Mouse (Mus musculus) forebrain, embryonic 13.5 days (tissue): ENCODE data around the gene Ccdc113. TPM values are rescaled to one million over a fixed set of nuclear protein-coding genes. Genes with fewer than 3 reads are reported as not detected.

Source experiments
- ATAC-seq: fragments of 200-750 bp; cut with Nextera tagmentation; 2 replicates; pipeline ENCODE4 v1.8.0; 2017
- H3K27ac ChIP-seq: fragments of 300-500 bp; sonication (generic); 2 replicates; pipeline ENCODE4 v1.5.1; 2015; ENCODE audit warnings: inconsistent platforms, mild to moderate bottlenecking, moderate library complexity
- H3K27me3 ChIP-seq: fragments of 300-500 bp; sonication (generic); 2 replicates; pipeline ENCODE4 v1.6.1; 2015; ENCODE audit warnings: mild to moderate bottlenecking, inconsistent platforms
- H3K36me3 ChIP-seq: fragments of 300-500 bp; sonication (generic); 2 replicates; pipeline ENCODE4 v1.6.1; 2015; ENCODE audit warnings: mild to moderate bottlenecking, inconsistent platforms; ENCODE audit not compliant: poor library complexity, severe bottlenecking
- H3K4me1 ChIP-seq: fragments of 300-500 bp; sonication (generic); 2 replicates; pipeline ENCODE4 v1.6.1; 2015; ENCODE audit warnings: inconsistent platforms
- H3K4me2 ChIP-seq: fragments of 300-500 bp; sonication (generic); 2 replicates; pipeline ENCODE4 v1.6.1; 2015; ENCODE audit warnings: inconsistent platforms, mild to moderate bottlenecking, moderate library complexity
- H3K4me3 ChIP-seq: fragments of 300-500 bp; sonication (generic); 2 replicates; pipeline ENCODE4 v1.5.1; 2015; ENCODE audit warnings: mild to moderate bottlenecking, inconsistent platforms
- H3K9ac ChIP-seq: fragments of 300-500 bp; sonication (generic); 2 replicates; pipeline ENCODE4 v1.6.1; 2015; ENCODE audit warnings: mild to moderate bottlenecking, inconsistent platforms
- H3K9me3 ChIP-seq: fragments of 300-500 bp; sonication (generic); replicated peaks from 2 replicates; pipeline ENCODE4 v1.6.1; 2016; ENCODE audit warnings: inconsistent platforms
- WGBS: fragments of 180-500 bp; shearing (Covaris S2); methylation state at CpG from one replicate; pipeline ENCODE4 v1.1.7; 2015; 5-methylcytosine and 5-hydroxymethylcytosine counted together
- polyA plus RNA-seq: library from polyadenylated mRNA; unstranded; fragments of >200 nt; fragmentation: Nextera tagmentation; extraction: Ambion mirVana; gene quantifications from 2 replicates; pipeline ENCODE4 v1.2.1, GENCODE M21; 2015

The Ccdc113 gene
- polyA plus RNA-seq, 1 experiment from 2014 or later: 1.2 TPM

DNA sequence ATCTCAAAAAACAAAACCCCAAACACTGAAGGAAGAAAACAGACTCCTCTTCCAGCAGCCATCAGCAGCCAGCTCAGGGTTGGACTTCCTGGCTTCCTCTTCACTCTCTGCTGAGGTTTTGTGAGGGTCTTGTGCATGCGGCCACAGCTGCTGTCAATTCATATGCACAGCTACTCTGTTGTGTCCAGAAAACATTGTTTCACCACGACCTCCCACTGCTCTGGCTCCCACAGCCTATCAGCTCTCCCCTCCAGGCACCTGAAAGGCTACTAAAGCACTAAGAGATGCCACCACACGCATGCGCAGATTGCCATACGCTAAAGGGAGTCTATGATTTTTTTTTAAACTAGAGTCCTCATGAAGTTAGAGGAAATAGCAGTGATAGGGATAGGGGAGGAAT, 29.1 kb upstream of the Ccdc113 start:
- Histone ChIP-seq H3K9me3 (no peaks in the 10 kb centered on the region), H3K4me2 (no peak overlapping the region), H3K9ac (no peak overlapping the region), H3K36me3 (no peaks in the 10 kb centered on the region), H3K4me1 (no peaks in the 10 kb centered on the region), H3K27me3 (no peaks in the 10 kb centered on the region), H3K27ac (no peak overlapping the region), H3K4me3 (no peak overlapping the region)
- no peak for ATAC-seq
- 67% methylated on average over 5 of the region's 5 CpGs for WGBS

DNA sequence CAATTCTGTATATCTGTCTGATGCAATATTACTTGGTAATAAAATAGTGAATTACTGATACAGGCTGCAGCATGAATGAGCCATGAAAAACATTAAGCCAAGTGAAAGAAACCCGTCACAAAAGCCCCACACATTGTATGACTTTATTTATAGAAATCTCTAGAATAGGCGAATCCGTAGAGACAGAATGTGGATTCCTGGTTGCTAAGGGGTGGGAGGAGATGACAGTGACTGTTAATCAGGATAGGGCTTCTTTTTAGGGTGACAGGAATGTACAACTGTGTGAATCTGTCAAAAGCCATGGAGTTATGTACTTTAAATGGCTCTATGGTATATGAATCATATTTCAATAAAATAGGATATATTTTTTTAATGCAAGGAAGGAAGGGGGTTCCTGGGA, 28.3 kb upstream of the Ccdc113 start:
- WGBS: 86% methylated on average over 3 of the region's 3 CpGs
- Histone ChIP-seq H3K4me2 (no peak overlapping the region), H3K36me3 (no peaks in the 10 kb centered on the region), H3K9me3 (no peaks in the 10 kb centered on the region), H3K27me3 (no peaks in the 10 kb centered on the region), H3K9ac (no peak overlapping the region), H3K4me3 (no peak overlapping the region), H3K4me1 (no peaks in the 10 kb centered on the region), H3K27ac (no peak overlapping the region)
- ATAC-seq: no peak

DNA sequence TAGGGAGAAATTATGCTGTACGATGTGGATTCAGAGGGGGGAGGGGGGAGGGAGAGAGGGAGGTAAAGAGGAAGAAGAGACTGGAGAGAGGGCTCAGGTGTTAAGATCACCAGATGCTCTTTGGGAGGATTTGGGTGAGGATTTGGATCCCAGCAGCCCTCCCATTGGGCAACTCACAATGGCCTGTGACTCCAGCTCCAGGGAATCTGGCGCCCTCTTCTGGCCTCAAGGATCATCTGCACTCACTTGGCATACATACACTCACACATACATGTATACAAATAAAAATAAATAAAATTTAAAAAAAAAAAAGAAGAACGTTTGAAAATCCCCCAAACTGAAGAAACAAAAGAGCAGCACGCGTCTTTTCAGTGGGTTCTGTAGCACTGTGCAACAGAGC, 27.6 kb upstream of the Ccdc113 start:
- no peaks in the 10 kb centered on the region for H3K27me3 ChIP-seq
- WGBS: 73% methylated on average over 5 of the region's 5 CpGs
- ATAC-seq: no peak
- H3K4me3 ChIP-seq: no peak overlapping the region
- H3K27ac ChIP-seq: no peak overlapping the region
- H3K9me3 ChIP-seq: no peaks in the 10 kb centered on the region
- H3K9ac ChIP-seq: no peak overlapping the region
- no peaks in the 10 kb centered on the region for H3K36me3 ChIP-seq
- H3K4me1 ChIP-seq: no peaks in the 10 kb centered on the region
- no peak overlapping the region for H3K4me2 ChIP-seq

DNA sequence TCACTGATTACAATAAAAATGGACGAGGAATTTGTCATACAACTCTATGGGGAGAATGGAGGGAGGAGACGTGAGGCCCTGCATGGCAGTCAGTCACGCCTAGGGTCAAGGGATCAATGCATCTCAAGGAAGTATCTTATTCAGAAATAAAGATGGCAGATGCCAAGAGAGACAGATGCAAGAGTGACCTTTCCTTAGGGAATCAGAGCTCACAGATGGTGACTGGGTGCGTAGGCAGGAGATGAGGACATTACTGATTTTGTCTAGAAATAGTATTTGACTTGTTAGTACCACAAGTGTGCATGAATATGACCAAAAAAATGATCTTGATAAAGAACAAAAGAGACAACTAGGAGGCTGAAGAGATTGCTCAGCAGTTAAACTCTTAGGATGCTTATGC, 21.6 kb upstream of the Ccdc113 start:
- Histone ChIP-seq H3K4me1 (no peaks in the 10 kb centered on the region), H3K4me2 (no peak overlapping the region), H3K9ac (no peak overlapping the region), H3K9me3 (no peaks in the 10 kb centered on the region), H3K27me3 (no peaks in the 10 kb centered on the region), H3K4me3 (no peak overlapping the region), H3K36me3 (no peaks in the 10 kb centered on the region), H3K27ac (no peak overlapping the region)
- 70% methylated on average over 4 of the region's 4 CpGs for WGBS
- ATAC-seq: no peak

DNA sequence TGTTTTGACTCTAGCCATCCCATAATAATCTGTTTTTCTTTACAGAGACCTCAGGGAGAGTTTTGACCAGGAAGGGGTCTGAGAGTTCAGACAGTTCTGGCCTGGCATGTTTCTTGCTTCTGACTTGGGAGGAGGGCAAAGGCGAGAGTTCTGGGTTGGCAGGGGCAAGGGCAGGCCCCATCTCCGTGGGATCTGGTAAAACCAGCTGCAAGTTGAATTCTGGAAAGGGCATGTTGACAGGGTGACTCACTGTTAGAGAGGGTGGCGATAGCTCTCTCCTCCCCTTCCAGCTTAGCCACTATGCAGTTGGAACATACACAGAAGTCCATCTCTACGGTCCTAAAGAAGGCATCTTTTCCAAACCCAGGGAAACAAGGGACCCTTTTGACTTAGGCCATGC, 20.7 kb upstream of the Ccdc113 start:
- H3K27me3 ChIP-seq: no peaks in the 10 kb centered on the region
- no peak overlapping the region for H3K4me3 ChIP-seq
- H3K27ac ChIP-seq: no peak overlapping the region
- ATAC-seq: no peak
- no peak overlapping the region for H3K9ac ChIP-seq
- no peaks in the 10 kb centered on the region for H3K9me3 ChIP-seq
- WGBS: 81% methylated on average over 4 of the region's 4 CpGs
- no peak overlapping the region for H3K4me2 ChIP-seq
- no peaks in the 10 kb centered on the region for H3K36me3 ChIP-seq
- H3K4me1 ChIP-seq: no peaks in the 10 kb centered on the region

DNA sequence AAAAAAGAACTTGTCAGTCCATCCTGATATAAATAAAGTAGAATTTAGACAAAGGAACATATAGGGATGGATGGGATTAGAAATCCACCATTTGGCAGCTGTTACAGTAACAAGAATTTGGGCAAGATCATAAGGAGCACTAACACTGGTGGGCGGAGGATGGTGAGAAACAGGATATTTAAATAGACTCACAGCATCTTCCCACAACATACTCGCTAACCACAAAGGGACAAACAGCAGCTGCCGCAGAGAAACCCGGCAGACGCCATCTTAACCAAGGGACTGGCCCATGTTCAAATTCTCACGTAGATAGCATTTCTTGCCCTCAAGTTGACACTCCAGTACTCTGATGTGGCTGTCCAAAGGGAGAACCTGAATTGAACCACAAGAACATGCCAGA, 17.0 kb upstream of the Ccdc113 start:
- no peak for ATAC-seq
- no peaks in the 10 kb centered on the region for H3K4me1 ChIP-seq
- no peak overlapping the region for H3K4me3 ChIP-seq
- H3K9ac ChIP-seq: no peak overlapping the region
- no peaks in the 10 kb centered on the region for H3K27me3 ChIP-seq
- H3K9me3 ChIP-seq: no peaks in the 10 kb centered on the region
- 87% methylated on average over 6 of the region's 6 CpGs for WGBS
- H3K4me2 ChIP-seq: no peak overlapping the region
- no peak overlapping the region for H3K27ac ChIP-seq
- no peaks in the 10 kb centered on the region for H3K36me3 ChIP-seq

DNA sequence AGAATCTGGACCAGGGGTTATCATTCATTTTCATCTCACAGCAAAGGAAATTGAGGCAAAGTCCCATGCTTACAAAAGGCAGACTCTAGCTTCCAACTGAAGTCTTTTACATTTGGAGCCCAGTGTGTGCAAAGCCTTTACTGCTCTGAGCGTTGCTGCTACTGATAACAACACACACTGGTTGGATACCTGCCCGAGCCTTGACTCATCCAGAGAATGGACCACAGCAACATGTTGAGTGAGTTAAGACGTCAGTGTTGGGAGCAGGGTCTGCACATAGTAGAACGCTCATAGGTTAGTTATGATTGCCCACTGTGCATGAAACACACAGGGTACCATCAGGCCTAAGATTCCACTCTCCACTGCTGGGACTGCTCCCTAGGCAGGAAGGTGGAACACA, 9.9 kb upstream of the Ccdc113 start:
- no peak overlapping the region for H3K27ac ChIP-seq
- H3K4me1 ChIP-seq: no peaks in the 10 kb centered on the region
- H3K9ac ChIP-seq: no peak overlapping the region
- H3K4me3 ChIP-seq: no peak overlapping the region
- 87% methylated on average over 4 of the region's 4 CpGs for WGBS
- H3K4me2 ChIP-seq: no peak overlapping the region
- no peaks in the 10 kb centered on the region for H3K27me3 ChIP-seq
- ATAC-seq: no peak
- no peaks in the 10 kb centered on the region for H3K36me3 ChIP-seq
- H3K9me3 ChIP-seq: no peaks in the 10 kb centered on the region

DNA sequence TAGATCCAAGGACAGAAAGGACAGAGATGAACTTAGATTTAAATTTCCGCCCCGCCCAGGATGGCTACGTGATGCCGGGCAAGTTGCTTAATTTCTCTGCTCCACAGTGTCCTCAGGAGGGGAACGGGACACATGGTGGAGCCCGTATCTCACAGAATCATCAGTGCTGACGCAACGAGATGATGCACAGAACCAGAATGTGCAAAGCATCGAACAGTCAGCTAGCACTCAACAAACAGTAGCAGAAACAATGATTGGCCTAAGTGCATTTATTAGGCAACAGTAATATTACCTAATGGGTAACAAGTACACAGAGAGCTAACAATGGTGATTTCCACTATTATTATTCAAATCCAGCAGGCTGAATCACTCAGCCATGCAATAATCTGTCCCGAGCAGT, 5.7 kb upstream of the Ccdc113 start:
- no peak overlapping the region for H3K27ac ChIP-seq
- 0 out of 2 replicates have a peak, but pooled peaks cover 5% of the 10 kb centered on the region for H3K4me1 ChIP-seq
- no peak for ATAC-seq
- no peaks in the 10 kb centered on the region for H3K27me3 ChIP-seq
- H3K9ac ChIP-seq: no peak overlapping the region
- no peaks in the 10 kb centered on the region for H3K9me3 ChIP-seq
- H3K4me2 ChIP-seq: no peak overlapping the region
- WGBS: 74% methylated on average over 10 of the region's 10 CpGs
- H3K36me3 ChIP-seq: no peaks in the 10 kb centered on the region
- H3K4me3 ChIP-seq: no peak overlapping the region

DNA sequence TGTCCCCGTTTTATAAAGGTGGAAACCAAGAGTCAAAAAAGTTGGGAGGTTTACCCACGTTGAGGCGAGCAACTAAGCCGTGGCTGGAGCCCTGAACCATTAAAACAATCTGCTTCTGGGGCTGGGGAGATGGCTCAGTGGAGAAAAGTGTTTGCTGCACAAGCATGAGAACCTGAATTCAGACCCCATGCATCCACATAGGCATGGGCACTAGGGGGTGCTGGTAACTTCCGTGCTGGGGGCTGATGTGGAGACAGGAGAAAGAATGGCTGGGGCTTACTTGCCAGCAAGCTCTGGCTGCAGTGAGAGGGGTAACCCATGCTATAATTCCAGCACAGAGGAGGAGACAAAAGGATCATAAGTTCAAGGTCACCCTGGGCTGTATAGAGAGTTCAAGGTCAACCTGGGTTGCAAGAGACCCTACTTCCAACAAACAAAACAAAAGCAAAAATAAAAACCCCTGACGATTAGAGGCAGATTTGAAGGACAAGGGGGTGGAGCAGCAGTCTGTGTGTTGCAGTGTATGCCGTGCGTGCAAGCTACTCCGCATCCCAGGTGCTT, 5.1 kb upstream of the Ccdc113 start:
- Histone ChIP-seq H3K27ac (no peak overlapping the region), H3K27me3 (no peaks in the 10 kb centered on the region), H3K9ac (no peak overlapping the region), H3K4me3 (no peak overlapping the region), H3K4me1 (peaks cover 8% of the 10 kb centered on the region; the same call in 1 of the 2 replicates), H3K36me3 (no peaks in the 10 kb centered on the region), H3K9me3 (no peaks in the 10 kb centered on the region), H3K4me2 (no peak overlapping the region)
- WGBS: 59% methylated on average over 9 of the region's 9 CpGs
- no peak for ATAC-seq

DNA sequence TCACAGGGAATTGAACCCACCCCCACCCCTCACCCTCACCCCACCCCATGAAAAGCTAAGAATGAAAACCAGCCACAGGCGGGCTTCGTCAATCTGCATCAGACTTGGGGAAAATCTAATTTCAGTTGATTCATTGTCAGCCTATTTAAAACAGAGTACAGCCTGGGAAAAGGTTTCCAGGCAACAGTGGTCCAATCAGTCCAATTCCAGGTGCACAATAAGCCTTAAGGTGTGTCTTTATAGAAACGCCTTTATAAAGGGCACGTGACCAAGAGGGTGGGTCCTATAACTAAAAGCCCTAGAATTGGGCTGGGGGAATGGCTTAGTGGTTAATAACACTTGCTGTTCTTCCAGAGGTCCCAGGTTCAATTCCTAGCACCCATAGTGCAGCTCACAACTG, 1.7 kb upstream of the Ccdc113 start:
- no peak overlapping the region for H3K27ac ChIP-seq
- no peak overlapping the region for H3K9ac ChIP-seq
- H3K36me3 ChIP-seq: no peaks in the 10 kb centered on the region
- H3K27me3 ChIP-seq: no peaks in the 10 kb centered on the region
- H3K4me2 ChIP-seq: no peak overlapping the region
- peaks cover 12% of the 10 kb centered on the region for H3K4me1 ChIP-seq
- no peaks in the 10 kb centered on the region for H3K9me3 ChIP-seq
- 55% methylated on average over 4 of the region's 4 CpGs for WGBS
- no peak overlapping the region for H3K4me3 ChIP-seq
- no peak for ATAC-seq

DNA sequence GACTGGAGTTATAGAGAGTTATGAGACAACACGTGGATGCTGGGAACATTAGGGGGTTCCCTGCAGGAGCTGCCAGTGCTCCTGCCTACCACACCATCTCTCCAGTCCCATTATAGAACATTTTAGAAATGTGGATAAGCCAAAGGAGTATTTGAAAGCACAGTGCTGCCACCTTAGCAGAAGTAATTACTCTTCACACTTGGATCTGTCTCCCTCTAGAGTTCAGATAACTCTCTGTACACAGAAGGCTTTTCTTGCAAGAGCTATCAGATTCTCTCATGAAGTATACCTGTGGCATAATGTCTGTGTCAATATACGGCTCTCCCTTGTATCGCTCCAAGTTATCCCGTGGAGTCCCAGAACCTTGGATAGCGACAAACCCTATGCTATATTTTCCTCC, 5.6 kb downstream of the Ccdc113 start:
- H3K9me3 ChIP-seq: no peaks in the 10 kb centered on the region; the same call in 1 of the 2 replicates
- H3K27me3 ChIP-seq: no peaks in the 10 kb centered on the region
- H3K36me3 ChIP-seq: no peaks in the 10 kb centered on the region
- H3K4me3 ChIP-seq: no peak overlapping the region
- H3K4me2 ChIP-seq: no peak overlapping the region
- WGBS: 86% methylated on average over 5 of the region's 5 CpGs
- ATAC-seq: no peak
- H3K4me1 ChIP-seq: no peaks in the 10 kb centered on the region
- no peak overlapping the region for H3K9ac ChIP-seq
- H3K27ac ChIP-seq: no peak overlapping the region

DNA sequence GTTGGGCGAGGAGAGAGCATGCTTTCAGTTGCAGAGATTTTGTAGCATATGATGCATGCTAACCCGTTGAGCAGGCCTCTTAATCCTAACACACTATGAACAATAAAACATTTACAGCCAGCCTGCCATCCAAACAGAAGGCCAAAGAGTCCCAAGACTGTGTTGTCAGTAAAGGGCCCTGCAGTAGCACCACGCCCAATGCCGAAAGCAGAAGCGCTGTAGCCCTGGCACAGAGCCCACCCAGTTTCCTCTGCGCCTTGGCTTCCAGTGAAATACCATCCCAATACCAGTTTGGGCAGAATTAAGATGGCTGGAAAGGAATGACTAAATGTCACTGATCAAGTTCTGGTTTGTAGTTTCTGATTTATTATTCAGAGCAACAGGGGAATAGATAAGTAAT, 8.3 kb downstream of the Ccdc113 start:
- ATAC-seq: no peak
- Histone ChIP-seq H3K4me1 (no peaks in the 10 kb centered on the region), H3K4me3 (no peak overlapping the region), H3K9ac (no peak overlapping the region), H3K9me3 (no peaks in the 10 kb centered on the region; the same call in 1 of the 2 replicates), H3K4me2 (no peak overlapping the region), H3K36me3 (no peaks in the 10 kb centered on the region), H3K27me3 (no peaks in the 10 kb centered on the region), H3K27ac (no peak overlapping the region)
- 90% methylated on average over 6 of the region's 6 CpGs for WGBS

DNA sequence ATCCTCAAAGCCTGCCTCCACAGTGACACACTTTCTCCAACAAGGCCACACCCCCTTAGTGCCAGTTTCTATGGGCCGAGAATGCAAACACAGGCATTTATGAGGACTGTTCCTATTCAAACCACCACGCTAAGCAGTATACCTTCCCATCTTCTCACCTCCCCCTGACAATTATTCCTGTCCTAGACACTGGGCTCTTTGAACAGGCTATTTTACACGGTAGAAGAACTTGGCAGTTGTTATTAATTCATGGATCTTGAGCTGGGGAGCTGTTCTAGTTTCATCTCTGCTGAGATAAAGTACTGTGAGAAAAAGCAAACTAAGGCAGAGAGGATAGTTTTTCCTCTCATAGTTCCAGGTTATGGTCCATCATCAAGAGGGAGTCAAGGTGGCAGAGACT, 9.2 kb downstream of the Ccdc113 start:
- no peak overlapping the region for H3K4me3 ChIP-seq
- no peak for ATAC-seq
- H3K36me3 ChIP-seq: no peaks in the 10 kb centered on the region
- H3K4me1 ChIP-seq: no peaks in the 10 kb centered on the region
- no peak overlapping the region for H3K4me2 ChIP-seq
- H3K27ac ChIP-seq: no peak overlapping the region
- no peak overlapping the region for H3K9ac ChIP-seq
- WGBS: 64% methylated on average over 3 of the region's 3 CpGs
- no peaks in the 10 kb centered on the region; the same call in 1 of the 2 replicates for H3K9me3 ChIP-seq
- H3K27me3 ChIP-seq: no peaks in the 10 kb centered on the region
